Mouse (Mus musculus): ENCODE measurements around the gene Fam192a.

Gene Fam192a

GRCm38 (mm10) chr8:94574159-94574907 is 27.5 kb downstream of the Fam192a start:
- ATAC-seq (ENCODE audit: insufficient number of reproducible peaks, low FRiP score, low TSS enrichment), result peak; percentile 77

- ATAC-seq (ENCODE audit: insufficient number of reproducible peaks, low FRiP score, low TSS enrichment), result no peak
Measured at GRCm38 (mm10) chr8:94571896-94572295, 29.9 kb downstream of the Fam192a start.

GRCm38 (mm10) chr8:94569419-94569818 is 32.4 kb downstream of the Fam192a start:
- ATAC-seq (ENCODE audit: insufficient number of reproducible peaks, low FRiP score, low TSS enrichment), result no peak

DNA sequence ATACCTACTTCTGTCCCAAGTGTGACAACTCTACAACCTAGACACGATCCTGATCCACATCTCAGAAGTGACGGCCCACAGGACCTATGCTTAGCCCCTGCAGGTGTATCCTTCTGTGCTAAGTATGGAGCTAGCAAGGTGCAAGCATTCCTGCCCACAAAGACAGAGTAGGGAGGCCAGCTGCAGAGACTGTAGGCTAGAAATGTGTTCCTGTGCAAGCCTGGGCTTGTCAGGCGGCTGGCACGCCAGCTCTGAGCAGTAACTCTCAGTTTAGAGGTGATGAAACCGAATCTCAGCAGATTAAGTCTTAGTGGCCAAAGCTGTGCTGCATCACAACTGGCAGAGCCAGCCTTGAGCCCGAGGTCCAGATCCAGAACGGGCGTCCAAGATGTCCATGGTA is 33.7 kb downstream of the Fam192a start:
- ATAC-seq (ENCODE audit: insufficient number of reproducible peaks, low FRiP score, low TSS enrichment), result no peak

- ATAC-seq (ENCODE audit: insufficient number of reproducible peaks, low FRiP score, low TSS enrichment), result no peak
Measured at GRCm38 (mm10) chr8:94567159-94567849, 34.5 kb downstream of the Fam192a start.

DNA sequence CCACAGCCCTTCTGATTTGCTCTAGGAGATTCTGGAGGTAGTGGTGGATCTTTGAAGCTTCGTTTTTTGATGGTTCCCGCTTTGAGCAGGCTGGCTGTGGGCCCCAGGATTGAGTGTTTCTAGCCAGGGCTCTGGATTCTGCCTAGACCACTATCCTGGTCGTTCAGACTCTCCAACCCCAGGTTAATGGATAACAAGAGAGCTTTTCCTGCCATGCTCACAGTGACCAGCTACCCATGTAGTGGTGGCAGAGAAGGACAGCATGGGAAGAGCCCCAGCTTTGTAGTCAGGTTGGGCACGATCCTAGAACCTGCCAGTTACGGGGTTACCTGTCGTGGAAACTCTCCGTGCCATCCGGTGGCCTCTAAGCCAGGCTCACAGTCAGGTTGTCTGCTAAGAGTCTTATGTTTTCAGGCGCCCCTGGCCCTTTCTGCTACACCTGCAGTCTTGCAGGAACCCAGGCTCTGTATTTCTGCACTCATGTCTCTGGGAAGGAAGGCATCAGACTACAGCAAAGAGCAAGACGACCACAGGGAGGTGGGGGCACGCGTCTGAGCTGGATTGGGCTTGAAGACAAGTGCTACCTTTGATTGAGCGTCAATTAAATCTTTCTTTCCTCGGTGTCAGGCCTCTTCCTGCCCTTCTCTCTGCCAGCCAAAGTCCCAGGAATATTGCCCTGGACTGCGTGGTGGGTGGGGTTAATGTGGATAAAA is 35.2 kb downstream of the Fam192a start:
- no peak for ATAC-seq (ENCODE audit: insufficient number of reproducible peaks, low FRiP score, low TSS enrichment)

DNA sequence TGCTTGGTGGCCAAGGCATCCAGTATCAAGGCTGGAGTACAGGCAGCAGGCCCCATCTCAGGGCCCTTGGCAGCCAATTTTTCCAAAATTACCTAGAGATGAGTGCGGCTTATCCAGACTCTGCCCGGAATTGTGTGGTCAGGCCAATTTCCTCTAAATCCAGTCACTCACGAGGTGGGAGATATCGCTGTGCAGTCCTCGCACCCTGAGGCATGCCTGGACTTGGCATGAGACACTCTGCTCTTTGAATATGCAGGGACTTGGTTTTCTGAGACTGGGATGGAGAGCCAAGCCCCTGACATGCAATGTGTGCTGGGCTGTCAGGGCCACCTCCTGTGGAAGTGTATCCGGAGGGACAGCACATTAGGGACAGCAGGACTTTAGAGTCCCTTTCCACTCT is 35.8 kb downstream of the Fam192a start:
- no peak for ATAC-seq (ENCODE audit: insufficient number of reproducible peaks, low FRiP score, low TSS enrichment)

GRCm38 (mm10) chr8:94564421-94564820 is 37.4 kb downstream of the Fam192a start:
- no peak for ATAC-seq (ENCODE audit: insufficient number of reproducible peaks, low FRiP score, low TSS enrichment)

DNA sequence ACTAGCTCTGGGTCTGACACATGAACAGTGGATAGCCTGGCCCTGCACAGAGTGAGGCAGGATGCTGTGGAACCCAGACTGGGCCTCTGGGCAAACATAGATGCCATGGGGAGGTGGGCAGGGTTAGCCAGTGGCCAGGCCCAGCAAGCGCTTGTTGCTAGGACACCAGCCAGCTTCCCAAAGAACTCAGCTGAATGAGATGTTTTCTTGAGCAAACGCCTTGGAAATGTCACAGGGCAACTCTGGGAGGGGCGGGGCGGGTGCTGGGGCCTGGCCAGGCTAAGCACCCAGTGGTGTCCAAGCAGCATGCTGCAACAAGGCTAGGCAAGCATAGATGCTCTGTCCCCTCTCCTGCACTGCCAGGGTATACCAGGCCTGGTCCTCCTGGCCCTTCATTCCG is 40.5 kb downstream of the Fam192a start:
- no peak for ATAC-seq (ENCODE audit: insufficient number of reproducible peaks, low FRiP score, low TSS enrichment)

GRCm38 (mm10) chr8:94557281-94557680 is 44.5 kb downstream of the Fam192a start:
- no peak for ATAC-seq (ENCODE audit: insufficient number of reproducible peaks, low FRiP score, low TSS enrichment)

- ATAC-seq (ENCODE audit: insufficient number of reproducible peaks, low FRiP score, low TSS enrichment), result no peak
Measured at GRCm38 (mm10) chr8:94552696-94553095, 49.1 kb downstream of the Fam192a start.

DNA sequence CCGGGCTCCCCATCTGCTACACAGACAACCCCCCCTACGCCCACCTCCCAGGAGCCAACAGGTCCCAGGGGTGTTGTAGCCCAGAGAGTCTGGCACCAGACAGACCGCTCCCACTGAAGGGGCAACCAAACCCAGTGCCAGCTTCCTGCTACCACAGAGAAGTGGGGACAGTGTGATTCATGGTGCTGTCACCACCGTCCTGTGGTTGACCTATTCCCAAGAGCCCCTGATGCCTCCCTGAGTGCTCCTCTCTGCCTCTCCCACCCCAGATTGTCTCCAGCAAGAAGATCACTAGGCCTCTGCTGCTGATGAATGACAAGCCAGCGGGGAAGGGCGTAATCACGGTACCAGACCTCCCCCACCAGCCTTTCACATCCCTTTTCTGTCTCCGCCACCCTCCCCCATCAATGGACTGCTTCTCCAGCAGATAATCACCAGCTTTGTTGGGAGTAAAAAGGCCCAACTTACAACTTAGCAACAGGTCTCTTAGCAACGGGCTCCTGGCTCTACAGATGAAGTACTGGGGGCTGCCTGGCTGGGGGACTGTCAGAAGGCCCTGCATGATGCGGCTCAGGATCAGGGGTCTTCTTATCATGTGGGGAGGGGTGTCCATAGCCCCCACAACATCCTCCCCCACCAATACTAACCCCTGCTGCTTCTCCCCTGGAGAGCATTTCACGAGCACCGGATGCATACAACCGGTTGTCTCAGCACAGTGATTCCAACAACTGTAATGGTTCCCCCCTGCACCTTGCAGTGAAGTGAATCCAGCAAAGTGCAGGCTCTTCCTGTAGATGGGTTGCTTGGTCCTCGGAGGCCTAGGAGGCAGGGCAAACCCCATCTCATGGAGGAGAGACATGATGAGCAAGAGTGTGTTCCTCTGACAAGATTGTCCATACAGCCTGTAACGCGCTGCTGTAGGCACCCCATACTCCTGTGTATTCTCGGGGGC is 50.0 kb downstream of the Fam192a start:
- no peak for ATAC-seq (ENCODE audit: insufficient number of reproducible peaks, low FRiP score, low TSS enrichment)

DNA sequence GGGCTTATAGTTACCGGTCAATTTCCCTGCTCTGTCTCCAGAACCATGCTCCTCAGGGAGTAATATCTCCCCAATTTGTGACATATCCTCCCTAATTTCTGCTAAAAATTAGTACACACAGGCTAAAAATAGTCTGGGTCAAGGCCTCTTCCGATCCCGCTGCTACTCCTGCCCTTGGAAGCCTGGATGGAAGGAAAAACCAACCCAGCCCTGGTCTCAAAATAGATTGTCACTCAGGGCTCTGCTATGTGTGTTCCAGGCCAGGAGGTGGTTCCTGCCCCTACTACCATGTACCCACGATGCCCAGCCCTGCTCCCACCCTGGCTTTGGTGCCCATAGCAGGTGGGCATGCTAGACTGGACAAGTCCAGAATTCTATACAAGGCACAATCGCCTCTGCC is 51.8 kb downstream of the Fam192a start:
- no peak for ATAC-seq (ENCODE audit: insufficient number of reproducible peaks, low FRiP score, low TSS enrichment)

DNA sequence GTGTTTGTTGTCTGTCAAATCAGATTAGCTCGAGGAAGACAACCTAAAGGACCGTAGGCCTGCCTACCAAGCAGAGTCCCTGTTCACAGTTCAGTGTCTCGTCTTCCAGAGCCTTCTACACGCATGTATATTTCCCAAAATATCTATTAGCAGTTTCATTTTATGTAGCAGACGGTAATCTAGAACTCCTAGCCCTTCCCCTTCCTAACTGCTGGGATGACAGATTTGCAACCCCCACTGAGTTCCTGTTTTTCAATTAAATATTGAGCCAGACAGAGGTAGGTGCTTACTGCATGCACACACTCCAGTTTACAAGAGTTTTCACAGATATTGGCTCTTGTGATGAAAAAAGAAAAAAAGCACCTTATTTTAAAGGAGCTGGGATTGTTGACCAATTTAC is 52.3 kb downstream of the Fam192a start:
- ATAC-seq (ENCODE audit: insufficient number of reproducible peaks, low FRiP score, low TSS enrichment), result no peak

DNA sequence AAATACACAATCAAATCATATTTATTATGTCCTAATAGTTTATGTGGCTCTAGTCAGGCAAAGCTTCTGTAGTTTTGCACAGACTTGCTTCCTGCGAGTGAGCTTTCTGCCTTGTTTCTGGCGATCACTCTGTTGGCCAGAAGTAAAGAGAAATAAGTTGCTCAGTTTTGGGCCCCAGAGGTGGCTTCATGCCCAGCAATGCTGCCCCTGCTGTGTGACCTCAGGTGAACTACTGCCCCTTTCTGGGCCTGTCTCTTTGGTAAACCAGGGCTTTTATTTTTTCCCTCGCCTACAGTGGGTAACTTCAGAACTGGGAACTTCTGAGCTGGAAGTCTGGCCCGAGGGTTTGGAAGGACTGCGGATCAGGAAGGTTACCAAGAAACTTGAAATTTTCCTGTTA is 52.8 kb downstream of the Fam192a start:
- ATAC-seq (ENCODE audit: insufficient number of reproducible peaks, low FRiP score, low TSS enrichment), result no peak

DNA sequence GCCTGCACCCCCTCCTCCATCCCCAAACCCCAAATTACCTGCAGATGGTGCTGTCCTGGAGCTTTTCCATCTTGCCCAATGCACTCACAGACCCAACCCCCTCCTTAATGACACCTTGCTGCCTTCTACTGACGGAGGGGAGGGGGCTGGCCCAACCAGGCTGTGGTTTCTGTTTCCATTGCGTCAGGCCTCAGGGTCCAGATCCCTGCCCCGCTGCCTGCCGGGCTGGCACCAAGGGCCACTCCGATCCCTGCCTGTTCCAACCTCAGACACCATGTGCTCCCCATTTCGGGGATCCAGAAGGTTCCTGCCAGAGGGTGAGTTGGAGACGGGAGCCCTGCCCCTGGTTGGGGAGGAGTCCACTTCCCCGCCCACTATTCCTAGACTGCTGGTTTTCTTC is 57.8 kb downstream of the Fam192a start:
- ATAC-seq (ENCODE audit: insufficient number of reproducible peaks, low FRiP score, low TSS enrichment), result no peak

- ATAC-seq (ENCODE audit: insufficient number of reproducible peaks, low FRiP score, low TSS enrichment), result no peak
Measured at GRCm38 (mm10) chr8:94540889-94541795, 60.7 kb downstream of the Fam192a start.

DNA sequence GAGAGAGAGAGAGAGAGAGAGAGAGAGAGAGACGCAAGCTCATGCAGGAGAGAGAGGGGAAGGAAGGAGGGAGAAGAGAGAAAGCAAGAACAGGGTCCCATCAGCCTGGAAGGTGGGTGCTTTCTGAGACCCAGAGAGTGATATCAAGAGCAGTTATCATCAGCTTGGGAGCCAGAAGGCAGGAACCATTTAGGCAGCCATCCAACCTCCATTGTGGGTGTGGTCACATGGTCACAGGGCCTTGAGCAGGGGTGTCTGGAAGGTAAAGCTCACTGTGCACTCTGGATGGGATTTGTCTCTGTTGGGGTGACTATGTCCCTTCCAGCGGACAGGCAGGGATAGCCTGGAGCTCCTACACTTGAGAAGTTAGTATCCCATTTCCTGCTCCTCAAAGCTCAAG is 61.8 kb downstream of the Fam192a start:
- ATAC-seq (ENCODE audit: insufficient number of reproducible peaks, low FRiP score, low TSS enrichment), result no peak

GRCm38 (mm10) chr8:94537456-94537855 is 64.3 kb downstream of the Fam192a start:
- ATAC-seq (ENCODE audit: insufficient number of reproducible peaks, low FRiP score, low TSS enrichment), result no peak
